Mouse (Mus musculus) heart, postnatal 0 days (tissue): ENCODE measurements at regions not wholly inside any gene's neighbourhood (a gene's known extent, or its start where the extent isn't known, plus 50 kb on each side); places are given as distances from the start of the nearest gene placed in this dataset.

Experiments used
- ATAC-seq: fragments of 200-750 bp; cut with Nextera tagmentation; 2 replicates; pipeline ENCODE4 v1.8.0; 2017; ENCODE audit warnings: low read depth, moderate number of reproducible peaks, moderate library complexity; ENCODE audit not compliant: insufficient read depth
- DNase-seq: peaks from one replicate; pipeline ENCODE4 v3.0.0-alpha.2; 2016; ENCODE audit warnings: low spot score
- H3K27ac ChIP-seq: fragments of 300-500 bp; sonication (generic); 2 replicates; pipeline ENCODE4 v1.5.1; 2014; ENCODE audit warnings: low read depth, mild to moderate bottlenecking
- H3K27me3 ChIP-seq: fragments of 300-500 bp; sonication (generic); 2 replicates; pipeline ENCODE4 v1.6.1; 2014; ENCODE audit warnings: low read length, mixed read lengths; ENCODE audit not compliant: control insufficient read depth, insufficient read depth
- H3K36me3 ChIP-seq: fragments of 300-500 bp; sonication (generic); replicated peaks from 2 replicates; pipeline ENCODE4 v1.6.1; 2014; ENCODE audit warnings: low read length, mixed read lengths; ENCODE audit not compliant: control insufficient read depth, insufficient read depth
- H3K4me1 ChIP-seq: fragments of 300-500 bp; sonication (generic); 2 replicates; pipeline ENCODE4 v1.6.1; 2014; ENCODE audit warnings: antibody characterized with exemption; ENCODE audit not compliant: control insufficient read depth, insufficient read depth
- H3K4me2 ChIP-seq: fragments of 300-500 bp; sonication (generic); 2 replicates; pipeline ENCODE4 v1.6.1; 2014; ENCODE audit warnings: low read depth, mild to moderate bottlenecking, low read length, moderate library complexity
- H3K4me3 ChIP-seq: fragments of 300-500 bp; sonication (generic); 2 replicates; pipeline ENCODE4 v1.5.1; 2014; ENCODE audit warnings: low read depth, low read length
- H3K9ac ChIP-seq: fragments of 300-500 bp; sonication (generic); replicated peaks from 2 replicates; pipeline ENCODE4 v1.6.1; 2014; ENCODE audit warnings: low read depth, low read length, mixed read lengths
- H3K9me3 ChIP-seq: fragments of 300-500 bp; sonication (generic); replicated peaks from 2 replicates; pipeline ENCODE4 v1.6.1; 2016; ENCODE audit warnings: low read length; ENCODE audit not compliant: control insufficient read depth
- CTCF ChIP-seq: IDR thresholded peaks from 2 replicates; pipeline ENCODE4 v1.5.1; 2016; ENCODE audit warnings: antibody characterized with exemption, control low read depth, low read depth
- EP300 ChIP-seq: IDR thresholded peaks from 2 replicates; pipeline ENCODE4 v1.6.1; 2016; ENCODE audit warnings: antibody characterized with exemption, low read depth
- WGBS: fragments of 180-500 bp; shearing (Covaris S2); extraction: QIAGEN DNeasy Blood & Tissue Kit; methylation state at CpG from one replicate; pipeline ENCODE4 v1.1.7; 2014; 5-methylcytosine and 5-hydroxymethylcytosine counted together

- H3K27me3 ChIP-seq = no peaks in the 10 kb centered on the region
- H3K4me2 ChIP-seq = no peak overlapping the region
- no peak overlapping the region for H3K9ac ChIP-seq
- H3K9me3 ChIP-seq = no peaks in the 10 kb centered on the region
- no peaks in the 10 kb centered on the region for H3K36me3 ChIP-seq
- WGBS = 65% methylated on average over 4 of the region's 4 CpGs
- no peak overlapping the region for H3K27ac ChIP-seq
- no peak overlapping the region for H3K4me3 ChIP-seq
- DNase-seq (no peak), ATAC-seq (no peak)
- H3K4me1 ChIP-seq = no peaks in the 10 kb centered on the region
- no peak for TF ChIP-seq CTCF
- no peak for TF ChIP-seq EP300
These were observed 663.8 kb upstream of the Adarb2 start for GRCm38 (mm10) chr13:7538856-7539255.

- TF ChIP-seq CTCF = no peak
- no peak for TF ChIP-seq EP300
- Histone ChIP-seq H3K4me3 (no peak overlapping the region), H3K4me2 (no peak overlapping the region), H3K27ac (no peak overlapping the region), H3K27me3 (no peaks in the 10 kb centered on the region), H3K9ac (no peak overlapping the region), H3K9me3 (no peaks in the 10 kb centered on the region), H3K4me1 (no peaks in the 10 kb centered on the region), H3K36me3 (no peaks in the 10 kb centered on the region)
- DNase-seq (no peak), ATAC-seq (no peak)
- 84% methylated on average over 3 of the region's 3 CpGs for WGBS
These were observed 618.6 kb upstream of the Adarb2 start for GRCm38 (mm10) chr13:7584022-7584421.
